Mouse (Mus musculus) heart, embryonic 15.5 days (tissue): ENCODE data around the gene Edar. TPM values are rescaled to one million over a fixed set of nuclear protein-coding genes. Genes with fewer than 3 reads are reported as not detected.

Source experiments
- ATAC-seq: fragments of 200-750 bp; cut with Nextera tagmentation; replicated peaks from 2 replicates; pipeline ENCODE4 v1.8.0; 2017; ENCODE audit warnings: low read depth, moderate TSS enrichment; ENCODE audit not compliant: insufficient number of reproducible peaks, insufficient read depth, low FRiP score
- H3K27ac ChIP-seq: fragments of 300-500 bp; sonication (generic); 2 replicates; pipeline ENCODE4 v1.5.1; 2015; ENCODE audit warnings: mild to moderate bottlenecking, inconsistent platforms
- H3K27me3 ChIP-seq: fragments of 300-500 bp; sonication (generic); 2 replicates; pipeline ENCODE4 v1.6.1; 2015; ENCODE audit warnings: inconsistent platforms
- H3K36me3 ChIP-seq: fragments of 300-500 bp; sonication (generic); 2 replicates; pipeline ENCODE4 v1.6.1; 2015; ENCODE audit warnings: mild to moderate bottlenecking, inconsistent platforms
- H3K4me1 ChIP-seq: fragments of 300-500 bp; sonication (generic); replicated peaks from 2 replicates; pipeline ENCODE4 v1.6.1; 2015; ENCODE audit warnings: inconsistent platforms
- H3K4me2 ChIP-seq: fragments of 300-500 bp; sonication (generic); 2 replicates; pipeline ENCODE4 v1.6.1; 2015; ENCODE audit warnings: inconsistent platforms, mild to moderate bottlenecking, moderate library complexity
- H3K4me3 ChIP-seq: fragments of 300-500 bp; sonication (generic); 2 replicates; pipeline ENCODE4 v1.5.1; 2015; ENCODE audit warnings: mild to moderate bottlenecking, inconsistent platforms
- H3K9ac ChIP-seq: fragments of 300-500 bp; sonication (generic); 2 replicates; pipeline ENCODE4 v1.6.1; 2015; ENCODE audit warnings: mild to moderate bottlenecking, inconsistent platforms
- H3K9me3 ChIP-seq: fragments of 300-500 bp; sonication (generic); replicated peaks from 2 replicates; pipeline ENCODE4 v1.6.1; 2016; ENCODE audit warnings: inconsistent platforms
- WGBS: fragments of 180-500 bp; shearing (Covaris S2); methylation state at CpG from one replicate; pipeline ENCODE4 v1.1.7; 2015; ENCODE audit warnings: mixed read lengths; 5-methylcytosine and 5-hydroxymethylcytosine counted together
- polyA plus RNA-seq: library from polyadenylated mRNA; unstranded; fragments of >200 nt; fragmentation: Nextera tagmentation; extraction: Ambion mirVana; gene quantifications from 2 replicates; pipeline ENCODE4 v1.2.1, GENCODE M21; 2015

Edar gene
- polyA plus RNA-seq, 1 experiment from 2014 or later, result 0.09 TPM

GRCm38 (mm10) chr10:58600151-58600550 is 75.3 kb downstream of the Edar start:
- no peaks in the 10 kb centered on the region for H3K27me3 ChIP-seq
- no peak overlapping the region for H3K4me3 ChIP-seq
- no peak overlapping the region for H3K27ac ChIP-seq
- no peak overlapping the region for H3K4me2 ChIP-seq
- H3K36me3 ChIP-seq, result no peaks in the 10 kb centered on the region
- no peak for ATAC-seq
- peaks cover 12% of the 10 kb centered on the region for H3K4me1 ChIP-seq
- H3K9me3 ChIP-seq, result no peaks in the 10 kb centered on the region
- no peak overlapping the region for H3K9ac ChIP-seq
- 82% methylated on average over 5 of the region's 5 CpGs for WGBS

GRCm38 (mm10) chr10:58595821-58596220 is 79.6 kb downstream of the Edar start:
- ATAC-seq, result no peak
- Histone ChIP-seq H3K4me1 (0 out of 2 replicates have a peak, but pooled peaks cover 3% of the 10 kb centered on the region), H3K9ac (no peak overlapping the region), H3K9me3 (no peaks in the 10 kb centered on the region), H3K4me2 (no peak overlapping the region), H3K27ac (no peak overlapping the region), H3K27me3 (no peaks in the 10 kb centered on the region), H3K36me3 (no peaks in the 10 kb centered on the region), H3K4me3 (no peak overlapping the region)
- WGBS, result 42% methylated on average over 5 of the region's 5 CpGs

GRCm38 (mm10) chr10:58595197-58595596 is 80.3 kb downstream of the Edar start:
- H3K27me3 ChIP-seq, result no peaks in the 10 kb centered on the region
- 94% methylated on average over 3 of the region's 3 CpGs for WGBS

GRCm38 (mm10) chr10:58594486-58594885 is 81.0 kb downstream of the Edar start:
- H3K4me3 ChIP-seq, result no peak overlapping the region
- 69% methylated on average over 3 of the region's 3 CpGs for WGBS
- ATAC-seq, result no peak

More at GRCm38 (mm10) chr10:58595197-58595596, 80.3 kb downstream of the Edar start:
- H3K27ac ChIP-seq, result no peak overlapping the region
- no peaks in the 10 kb centered on the region for H3K9me3 ChIP-seq
- no peak overlapping the region for H3K9ac ChIP-seq
- no peaks in the 10 kb centered on the region for H3K36me3 ChIP-seq
- ATAC-seq, result no peak
- no peak overlapping the region for H3K4me2 ChIP-seq
- H3K4me1 ChIP-seq, result 0 out of 2 replicates have a peak, but pooled peaks cover 3% of the 10 kb centered on the region
- no peak overlapping the region for H3K4me3 ChIP-seq

GRCm38 (mm10) chr10:58585427-58586223 is 89.8 kb downstream of the Edar start:
- WGBS, result 56% methylated on average over 5 of the region's 5 CpGs
- ATAC-seq, result no peak
- Histone ChIP-seq H3K4me3 (no peak overlapping the region), H3K4me1 (no peaks in the 10 kb centered on the region), H3K27me3 (no peaks in the 10 kb centered on the region), H3K4me2 (no peak overlapping the region), H3K36me3 (no peaks in the 10 kb centered on the region), H3K27ac (no peak overlapping the region; the same call in 1 of the 2 replicates), H3K9ac (no peak overlapping the region), H3K9me3 (no peaks in the 10 kb centered on the region)

More at GRCm38 (mm10) chr10:58594486-58594885, 81.0 kb downstream of the Edar start:
- Histone ChIP-seq H3K4me2 (no peak overlapping the region), H3K36me3 (no peaks in the 10 kb centered on the region), H3K9me3 (no peaks in the 10 kb centered on the region), H3K27ac (no peak overlapping the region), H3K4me1 (0 out of 2 replicates have a peak, but pooled peaks cover 3% of the 10 kb centered on the region), H3K27me3 (no peaks in the 10 kb centered on the region), H3K9ac (no peak overlapping the region)

GRCm38 (mm10) chr10:58560521-58560920 is 114.9 kb downstream of the Edar start:
- H3K9ac ChIP-seq, result no peak overlapping the region
- no peaks in the 10 kb centered on the region for H3K36me3 ChIP-seq
- H3K9me3 ChIP-seq, result no peaks in the 10 kb centered on the region
- H3K27me3 ChIP-seq, result no peaks in the 10 kb centered on the region
- H3K27ac ChIP-seq, result no peak overlapping the region
- ATAC-seq, result no peak
- H3K4me3 ChIP-seq, result no peak overlapping the region
- no peak overlapping the region for H3K4me2 ChIP-seq
- 87% methylated on average over 6 of the region's 6 CpGs for WGBS
- 0 out of 2 replicates have a peak, but pooled peaks cover 2% of the 10 kb centered on the region for H3K4me1 ChIP-seq

GRCm38 (mm10) chr10:58559901-58560300 is 115.6 kb downstream of the Edar start:
- no peak overlapping the region for H3K27ac ChIP-seq
- H3K4me1 ChIP-seq, result 0 out of 2 replicates have a peak, but pooled peaks cover 2% of the 10 kb centered on the region
- no peak overlapping the region for H3K4me3 ChIP-seq
- H3K9me3 ChIP-seq, result no peaks in the 10 kb centered on the region
- H3K27me3 ChIP-seq, result no peaks in the 10 kb centered on the region
- H3K36me3 ChIP-seq, result no peaks in the 10 kb centered on the region
- WGBS, result 18% methylated on average over 3 of the region's 3 CpGs
- H3K4me2 ChIP-seq, result no peak overlapping the region
- no peak for ATAC-seq
- H3K9ac ChIP-seq, result no peak overlapping the region

GRCm38 (mm10) chr10:58559098-58559497 is 116.4 kb downstream of the Edar start:
- 25% methylated on average over 7 of the region's 7 CpGs for WGBS
- Histone ChIP-seq H3K4me2 (no peak overlapping the region), H3K36me3 (no peaks in the 10 kb centered on the region), H3K4me3 (no peak overlapping the region), H3K9me3 (no peaks in the 10 kb centered on the region), H3K4me1 (0 out of 2 replicates have a peak, but pooled peaks cover 2% of the 10 kb centered on the region), H3K27me3 (no peaks in the 10 kb centered on the region), H3K27ac (no peak overlapping the region), H3K9ac (no peak overlapping the region)
- no peak for ATAC-seq

- H3K9ac ChIP-seq, result no peak overlapping the region
- H3K4me2 ChIP-seq, result no peak overlapping the region
- H3K9me3 ChIP-seq, result no peaks in the 10 kb centered on the region
- H3K36me3 ChIP-seq, result no peaks in the 10 kb centered on the region
- ATAC-seq, result no peak
- H3K27me3 ChIP-seq, result no peaks in the 10 kb centered on the region
- 87% methylated on average over 8 of the region's 8 CpGs for WGBS
- H3K4me1 ChIP-seq, result no peaks in the 10 kb centered on the region
- no peak overlapping the region for H3K27ac ChIP-seq
- H3K4me3 ChIP-seq, result no peak overlapping the region
Observed at GRCm38 (mm10) chr10:58554693-58555387, 120.6 kb downstream of the Edar start.
